Mouse (Mus musculus): Measurements from ENCODE around the gene Itprid2. TPM values are rescaled to one million over a fixed set of nuclear protein-coding genes. Genes with fewer than 3 reads are reported as not detected.

Gene Itprid2
- polyA plus RNA-seq, 1 experiment from 2014 or later, result 6.5 TPM

- Histone ChIP-seq H3K27me3 (ENCODE audit: insufficient read depth, poor library complexity, severe bottlenecking) (no peaks in the 10 kb centered on the region), H3K36me3 (no peaks in the 10 kb centered on the region), H3K4me3 (no peak overlapping the region), H3K27ac (no peak overlapping the region), H3K4me1 (no peaks in the 10 kb centered on the region), H3K9me3 (no peaks in the 10 kb centered on the region)
- no peak for DNase-seq (ENCODE audit: low spot score)
- 83% methylated on average over 4 of the region's 4 CpGs for WGBS
Measured at GRCm38 (mm10) chr2:79695190-79695589, 60.0 kb downstream of the Itprid2 start.

- DNase-seq (ENCODE audit: low spot score), result no peak
- WGBS, result 89% methylated on average over 12 of the region's 12 CpGs
- no peaks in the 10 kb centered on the region for H3K4me1 ChIP-seq
- no peak overlapping the region for H3K27ac ChIP-seq
- H3K4me3 ChIP-seq, result no peak overlapping the region
- no peaks in the 10 kb centered on the region for H3K9me3 ChIP-seq
- no peaks in the 10 kb centered on the region for H3K27me3 ChIP-seq (ENCODE audit: insufficient read depth, poor library complexity, severe bottlenecking)
- no peaks in the 10 kb centered on the region for H3K36me3 ChIP-seq
Measured at GRCm38 (mm10) chr2:79695939-79696338, 60.8 kb downstream of the Itprid2 start.

GRCm38 (mm10) chr2:79696478-79697230 is 61.5 kb downstream of the Itprid2 start:
- Histone ChIP-seq H3K36me3 (no peaks in the 10 kb centered on the region), H3K9me3 (no peaks in the 10 kb centered on the region), H3K27me3 (ENCODE audit: insufficient read depth, poor library complexity, severe bottlenecking) (no peaks in the 10 kb centered on the region), H3K4me1 (no peaks in the 10 kb centered on the region), H3K27ac (no peak overlapping the region), H3K4me3 (no peak overlapping the region)
- no peak for DNase-seq (ENCODE audit: low spot score)
- WGBS, result 79% methylated on average over 10 of the region's 10 CpGs

- no peak for DNase-seq (ENCODE audit: low spot score)
- no peak overlapping the region for H3K4me3 ChIP-seq
- no peaks in the 10 kb centered on the region for H3K4me1 ChIP-seq
- 44% methylated on average over 2 of the region's 2 CpGs for WGBS
- no peak overlapping the region for H3K27ac ChIP-seq
- no peaks in the 10 kb centered on the region for H3K27me3 ChIP-seq (ENCODE audit: insufficient read depth, poor library complexity, severe bottlenecking)
- no peaks in the 10 kb centered on the region for H3K9me3 ChIP-seq
- H3K36me3 ChIP-seq, result no peaks in the 10 kb centered on the region
Measured at GRCm38 (mm10) chr2:79698166-79698565, 63.0 kb downstream of the Itprid2 start.

GRCm38 (mm10) chr2:79704773-79705172 is 69.6 kb downstream of the Itprid2 start:
- H3K9me3 ChIP-seq, result no peaks in the 10 kb centered on the region
- no peaks in the 10 kb centered on the region for H3K36me3 ChIP-seq
- H3K27me3 ChIP-seq (ENCODE audit: insufficient read depth, poor library complexity, severe bottlenecking), result no peaks in the 10 kb centered on the region
- H3K4me3 ChIP-seq, result no peak overlapping the region
- 68% methylated on average over 2 of the region's 2 CpGs for WGBS
- no peak for DNase-seq (ENCODE audit: low spot score)
- no peak overlapping the region for H3K27ac ChIP-seq
- H3K4me1 ChIP-seq, result no peaks in the 10 kb centered on the region

GRCm38 (mm10) chr2:79707575-79707974 is 72.4 kb downstream of the Itprid2 start, which contains the start of gene Ppp1r1c:
Gene Ppp1r1c, plus strand, starts transcription at chr2:79707780.
- H3K9me3 ChIP-seq, result no peaks in the 10 kb centered on the region
- no peaks in the 10 kb centered on the region for H3K36me3 ChIP-seq
- 88% methylated on average over 6 of the region's 6 CpGs for WGBS
- no peak within 1 kb of the TSS for H3K27ac ChIP-seq
- no peak within 1 kb of the TSS for H3K4me3 ChIP-seq
- no peaks in the 10 kb centered on the region for H3K4me1 ChIP-seq
- no peaks in the 10 kb centered on the region for H3K27me3 ChIP-seq (ENCODE audit: insufficient read depth, poor library complexity, severe bottlenecking)
- no peak for DNase-seq (ENCODE audit: low spot score)

- Histone ChIP-seq H3K9me3 (no peaks in the 10 kb centered on the region), H3K36me3 (no peaks in the 10 kb centered on the region), H3K4me1 (peaks cover 11% of the 10 kb centered on the region; the same call in 1 of the 2 replicates), H3K27me3 (ENCODE audit: insufficient read depth, poor library complexity, severe bottlenecking) (no peaks in the 10 kb centered on the region), H3K4me3 (no peak overlapping the region), H3K27ac (0 out of 2 replicates have a peak overlapping the region, but pooled peaks have one; percentile 42)
- WGBS, result 21% methylated on average over 3 of the region's 3 CpGs
- DNase-seq (ENCODE audit: low spot score), result no peak
Measured at GRCm38 (mm10) chr2:79713662-79714091, 78.5 kb downstream of the Itprid2 start.

- 89% methylated on average over 6 of the region's 6 CpGs for WGBS
- Histone ChIP-seq H3K27ac (no peak overlapping the region), H3K36me3 (no peaks in the 10 kb centered on the region), H3K27me3 (ENCODE audit: insufficient read depth, poor library complexity, severe bottlenecking) (no peaks in the 10 kb centered on the region), H3K4me3 (no peak overlapping the region), H3K9me3 (no peaks in the 10 kb centered on the region), H3K4me1 (peaks cover 11% of the 10 kb centered on the region; the same call in 1 of the 2 replicates)
- DNase-seq (ENCODE audit: low spot score), result no peak
Measured at GRCm38 (mm10) chr2:79714745-79715144, 79.6 kb downstream of the Itprid2 start.

- Histone ChIP-seq H3K27ac (no peak overlapping the region), H3K4me1 (peaks cover 11% of the 10 kb centered on the region; the same call in 1 of the 2 replicates), H3K4me3 (no peak overlapping the region), H3K9me3 (no peaks in the 10 kb centered on the region), H3K36me3 (no peaks in the 10 kb centered on the region), H3K27me3 (ENCODE audit: insufficient read depth, poor library complexity, severe bottlenecking) (no peaks in the 10 kb centered on the region)
- DNase-seq (ENCODE audit: low spot score), result no peak
- 82% methylated on average over 2 of the region's 2 CpGs for WGBS
Measured at GRCm38 (mm10) chr2:79715925-79716324, 80.8 kb downstream of the Itprid2 start.

GRCm38 (mm10) chr2:79717846-79718245 is 82.7 kb downstream of the Itprid2 start:
- DNase-seq (ENCODE audit: low spot score), result no peak
- H3K27ac ChIP-seq, result no peak overlapping the region
- H3K9me3 ChIP-seq, result no peaks in the 10 kb centered on the region
- no peaks in the 10 kb centered on the region for H3K36me3 ChIP-seq
- H3K4me3 ChIP-seq, result no peak overlapping the region
- H3K27me3 ChIP-seq (ENCODE audit: insufficient read depth, poor library complexity, severe bottlenecking), result no peaks in the 10 kb centered on the region
- peaks cover 11% of the 10 kb centered on the region; the same call in 1 of the 2 replicates for H3K4me1 ChIP-seq

GRCm38 (mm10) chr2:79722415-79722814 is 87.3 kb downstream of the Itprid2 start:
- no peak overlapping the region for H3K4me3 ChIP-seq
- no peaks in the 10 kb centered on the region for H3K36me3 ChIP-seq
- no peaks in the 10 kb centered on the region for H3K9me3 ChIP-seq
- no peaks in the 10 kb centered on the region for H3K4me1 ChIP-seq
- 91% methylated on average over 1 of the region's 1 CpGs for WGBS
- DNase-seq (ENCODE audit: low spot score), result no peak
- no peak overlapping the region for H3K27ac ChIP-seq
- H3K27me3 ChIP-seq (ENCODE audit: insufficient read depth, poor library complexity, severe bottlenecking), result no peaks in the 10 kb centered on the region
